11 mouse cellular contexts compared by ENCODE assay signal in the genomic region with DNA sequence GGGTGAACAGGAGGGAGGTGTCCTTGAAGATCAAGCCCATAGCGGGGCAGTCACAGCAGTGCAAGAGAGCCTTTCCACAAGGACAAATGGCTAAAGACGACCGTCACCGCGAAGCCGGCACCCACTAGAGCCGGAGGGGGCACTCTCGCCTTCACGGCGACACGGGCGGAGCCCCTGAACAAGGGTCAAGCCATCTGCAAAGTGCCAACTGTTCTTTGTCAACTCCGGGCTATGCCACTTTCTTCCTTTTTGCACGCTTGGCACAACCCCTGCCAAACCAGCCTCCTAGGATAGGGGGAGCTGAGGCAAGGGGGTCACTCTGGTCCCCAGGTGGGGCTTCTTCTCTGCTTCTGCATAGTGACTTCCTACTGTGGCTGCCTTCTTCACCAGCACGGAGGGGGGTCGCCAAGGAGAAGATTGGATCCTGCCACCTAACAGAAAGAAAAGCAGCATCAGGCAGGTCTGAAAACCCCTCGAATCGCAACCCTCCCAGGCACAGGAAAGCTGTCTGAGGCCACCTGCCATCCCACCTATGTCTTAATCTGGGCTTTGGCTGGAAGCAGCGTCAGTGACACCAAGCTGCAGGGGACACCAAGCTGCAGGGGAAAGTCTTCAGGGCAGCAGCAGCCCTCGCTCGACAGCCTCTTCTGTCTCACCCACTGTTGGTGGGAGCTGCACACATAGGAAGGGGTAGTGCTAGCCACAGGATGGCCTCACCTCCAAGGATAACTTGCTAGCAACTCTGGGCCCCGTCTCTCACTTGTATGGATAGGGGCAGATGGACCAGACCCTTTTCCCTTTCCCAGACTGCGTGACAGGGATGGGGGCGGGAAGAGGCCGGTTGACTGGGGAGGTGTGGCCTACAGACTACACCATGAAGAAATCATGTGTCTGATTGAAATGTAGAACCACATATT. TPM values are rescaled to one million over a fixed set of nuclear protein-coding genes. Genes with fewer than 3 reads are reported as not detected.
DNase-seq lines count a peak whose midpoint lies in the region; ATAC-seq and TF ChIP-seq lines count a peak whose summit lies in the region.
"Had no signal": no experiment of that assay in that cellular context is flagged by ENCODE, and none has a peak within 500 bp of the region (broad histone marks: within the 10 kb centered on the region; RNA-seq: fewer than 3 reads in every experiment).

No protein-coding gene starts in this region.

- no peak overlapping the region for H3K4me3 ChIP-seq in gastrocnemius, adult 2 months
- H3K4me3 ChIP-seq in neural tube, embryonic 12.5 days: no peak overlapping the region
- peak overlapping the region; percentile 82; the same call in 1 of the 2 replicates for H3K4me3 ChIP-seq in limb, embryonic 13.5 days
- no peak overlapping the region for H3K4me3 ChIP-seq in stomach, embryonic 16.5 days (replicated peaks; ENCODE audit: low read length)

- H3K9ac ChIP-seq in neural tube, embryonic 12.5 days: no peak overlapping the region
- H3K9ac ChIP-seq in limb, embryonic 13.5 days: no peak overlapping the region
- no peak overlapping the region for H3K9ac ChIP-seq in stomach, embryonic 16.5 days (ENCODE audit: low read length)
- H3K9ac ChIP-seq: lung, embryonic 14.5 days had no signal

- no peak for DNase-seq in gastrocnemius, adult 2 months
- no peak for DNase-seq in gastrocnemius, postnatal 10 days
- no peak for DNase-seq in neural tube, embryonic 10.5 days (ENCODE audit: extremely low spot score, low spot score)
- no peak for DNase-seq in gastrocnemius, postnatal 25 days
- DNase-seq in gastrocnemius, postnatal 14 days: no peak
- DNase-seq: lung, embryonic 14.5 days had no signal

- no peak for TF ChIP-seq CTCF in gastrocnemius, adult 2 months (IDR thresholded peaks at IDR 0.05)

- H3K27me3 ChIP-seq in neural tube, embryonic 12.5 days (replicated peaks): no peaks in the 10 kb centered on the region
- H3K27me3 ChIP-seq in limb, embryonic 13.5 days: no peaks in the 10 kb centered on the region
- no peaks in the 10 kb centered on the region for H3K27me3 ChIP-seq in stomach, embryonic 16.5 days (ENCODE audit: control insufficient read depth, insufficient read depth, low read length)
- H3K27me3 ChIP-seq: CH12.LX had no signal

- H3K9me3 ChIP-seq in neural tube, embryonic 12.5 days: no peaks in the 10 kb centered on the region
- H3K9me3 ChIP-seq in limb, embryonic 13.5 days: no peaks in the 10 kb centered on the region
- no peaks in the 10 kb centered on the region for H3K9me3 ChIP-seq in stomach, embryonic 16.5 days (replicated peaks; ENCODE audit: control insufficient read depth, low read length)

- WGBS in neural tube, embryonic 12.5 days: 94% methylated on average over 25 of the region's 25 CpGs
- 95% methylated on average over 25 of the region's 25 CpGs for WGBS in limb, embryonic 13.5 days
- WGBS in stomach, embryonic 16.5 days: 94% methylated on average over 24 of the region's 25 CpGs

- intact Hi-C loops in gastrocnemius, adult 2 months (cut with DNase I): no loop called here
- intact Hi-C loops in gastrocnemius, postnatal 14 days (cut with DNase I; ENCODE audit: low total_unique reads): no loop called here

- H3K4me2 ChIP-seq in neural tube, embryonic 12.5 days (replicated peaks): peak overlapping the region; percentile 85
- no peak overlapping the region for H3K4me2 ChIP-seq in limb, embryonic 13.5 days (replicated peaks)
- no peak overlapping the region for H3K4me2 ChIP-seq in stomach, embryonic 16.5 days (ENCODE audit: low read depth, low read length)

- H3K4me1 ChIP-seq in neural tube, embryonic 12.5 days: peaks cover 20% of the 10 kb centered on the region
- H3K4me1 ChIP-seq in limb, embryonic 13.5 days: peaks cover 21% of the 10 kb centered on the region
- peaks cover 17% of the 10 kb centered on the region for H3K4me1 ChIP-seq in stomach, embryonic 16.5 days (ENCODE audit: control insufficient read depth, insufficient read depth, low read length)

- no peak for ATAC-seq in neural tube, embryonic 12.5 days (ENCODE audit: low FRiP score, low read depth)
- no peak for ATAC-seq in limb, embryonic 13.5 days (ENCODE audit: low FRiP score, low read depth)
- no peak for ATAC-seq in stomach, embryonic 16.5 days (ENCODE audit: insufficient read depth, low FRiP score)

- H3K27ac ChIP-seq in gastrocnemius, adult 2 months: peak overlapping the region; percentile 94
- no peak overlapping the region for H3K27ac ChIP-seq in neural tube, embryonic 12.5 days
- no peak overlapping the region for H3K27ac ChIP-seq in limb, embryonic 13.5 days
- H3K27ac ChIP-seq in stomach, embryonic 16.5 days (ENCODE audit: low read length): peak overlapping the region; percentile 29; the same call in 1 of the 2 replicates

- peaks cover 66% of the 10 kb centered on the region for H3K36me3 ChIP-seq in neural tube, embryonic 12.5 days
- peaks cover 65% of the 10 kb centered on the region for H3K36me3 ChIP-seq in limb, embryonic 13.5 days
- H3K36me3 ChIP-seq in stomach, embryonic 16.5 days (ENCODE audit: control insufficient read depth, insufficient read depth, low read length): 0 out of 2 replicates have a peak, but pooled peaks cover 12% of the 10 kb centered on the region

RNA-seq across cellular contexts. Expression of gene Pcyt2, which starts 1.1 kb away (rescaled TPM):
- total RNA-seq in gastrocnemius, adult 2 months (2021): 10 to 100 TPM; 30.6 to 39.2 TPM
- 10 to 100 TPM; 29.7 to 30.9 TPM for total RNA-seq in gastrocnemius, postnatal 10 days (2021)
- polyA plus RNA-seq in neural tube, embryonic 12.5 days (2016; fragmentation: Nextera tagmentation; extraction: Ambion mirVana): 151 and 155 TPM in 2 replicates
- polyA plus RNA-seq in limb, embryonic 13.5 days (2015; fragmentation: Nextera tagmentation; extraction: Ambion mirVana): 150 and 153 TPM in 2 replicates
- 185 and 197 TPM in 2 replicates for polyA plus RNA-seq in stomach, embryonic 16.5 days (2015; fragmentation: Nextera tagmentation; extraction: Ambion mirVana)
- 10 to 100 TPM; 30.7 to 34.7 TPM for total RNA-seq in gastrocnemius, postnatal 25 days (2021)
- total RNA-seq in gastrocnemius, postnatal 14 days (2021): 10 to 100 TPM; 25.7 to 25.8 TPM

RNA-seq across cellular contexts. Expression of gene Sirt7, which starts 6.2 kb away (rescaled TPM):
- 1 to 10 TPM; 4.1 to 4.7 TPM for total RNA-seq in gastrocnemius, adult 2 months (2021)
- 1 to 10 TPM; 6.5 to 9.2 TPM for total RNA-seq in gastrocnemius, postnatal 10 days (2021)
- 46.8 and 56.5 TPM in 2 replicates for polyA plus RNA-seq in neural tube, embryonic 12.5 days (2016; fragmentation: Nextera tagmentation; extraction: Ambion mirVana)
- 25.6 and 28.8 TPM in 2 replicates for polyA plus RNA-seq in limb, embryonic 13.5 days (2015; fragmentation: Nextera tagmentation; extraction: Ambion mirVana)
- polyA plus RNA-seq in stomach, embryonic 16.5 days (2015; fragmentation: Nextera tagmentation; extraction: Ambion mirVana): 36.6 and 37.7 TPM in 2 replicates
- 1 to 10 TPM; 4.3 to 7.2 TPM for total RNA-seq in gastrocnemius, postnatal 25 days (2021)
- total RNA-seq in gastrocnemius, postnatal 14 days (2021): 1 to 10 TPM; 5.2 to 5.4 TPM

RNA-seq across cellular contexts. Expression of gene Npb, which starts 10.6 kb away (rescaled TPM):
- total RNA-seq in gastrocnemius, adult 2 months (2021): under 1 TPM in 1 of 2 experiments, not detected in 1; 0.78 TPM
- not detected for total RNA-seq in gastrocnemius, postnatal 10 days (2021)
- 0.80 and 0.83 TPM in 2 replicates for polyA plus RNA-seq in neural tube, embryonic 12.5 days (2016; fragmentation: Nextera tagmentation; extraction: Ambion mirVana)
- polyA plus RNA-seq in limb, embryonic 13.5 days (2015; fragmentation: Nextera tagmentation; extraction: Ambion mirVana): 2.3 and 2.8 TPM in 2 replicates
- polyA plus RNA-seq in stomach, embryonic 16.5 days (2015; fragmentation: Nextera tagmentation; extraction: Ambion mirVana): 14.9 and 19.1 TPM in 2 replicates
- total RNA-seq in gastrocnemius, postnatal 25 days (2021): not detected
- total RNA-seq in gastrocnemius, postnatal 14 days (2021): not detected
- polyA plus RNA-seq: activated CD4-positive, CD25-positive, alpha-beta regulatory T cell, adult 4 months had no signal

RNA-seq across cellular contexts. Expression of gene Mafg, which starts 14.5 kb away (rescaled TPM):
- total RNA-seq in gastrocnemius, adult 2 months (2021): 10 to 100 TPM; 53.1 to 68.2 TPM
- total RNA-seq in gastrocnemius, postnatal 10 days (2021): 10 to 100 TPM; 27.6 to 39.6 TPM
- polyA plus RNA-seq in neural tube, embryonic 12.5 days (2016; fragmentation: Nextera tagmentation; extraction: Ambion mirVana): 39.7 and 40.4 TPM in 2 replicates
- polyA plus RNA-seq in limb, embryonic 13.5 days (2015; fragmentation: Nextera tagmentation; extraction: Ambion mirVana): 27.0 and 28.9 TPM in 2 replicates
- 19.5 and 22.1 TPM in 2 replicates for polyA plus RNA-seq in stomach, embryonic 16.5 days (2015; fragmentation: Nextera tagmentation; extraction: Ambion mirVana)
- 10 to 100 TPM; 41.8 to 47.1 TPM for total RNA-seq in gastrocnemius, postnatal 25 days (2021)
- 10 to 100 TPM; 29.9 to 33.1 TPM for total RNA-seq in gastrocnemius, postnatal 14 days (2021)

RNA-seq across cellular contexts. Expression of gene Anapc11, which starts 20.7 kb away (rescaled TPM):
- total RNA-seq in gastrocnemius, adult 2 months (2021): 10 to 100 TPM; 45.3 to 58.5 TPM
- 10 to 100 TPM; 60.1 to 67.6 TPM for total RNA-seq in gastrocnemius, postnatal 10 days (2021)
- polyA plus RNA-seq in neural tube, embryonic 12.5 days (2016; fragmentation: Nextera tagmentation; extraction: Ambion mirVana): 162 and 172 TPM in 2 replicates
- polyA plus RNA-seq in limb, embryonic 13.5 days (2015; fragmentation: Nextera tagmentation; extraction: Ambion mirVana): 217 and 222 TPM in 2 replicates
- 176 and 181 TPM in 2 replicates for polyA plus RNA-seq in stomach, embryonic 16.5 days (2015; fragmentation: Nextera tagmentation; extraction: Ambion mirVana)
- 10 to 100 TPM; 50.7 to 51.6 TPM for total RNA-seq in gastrocnemius, postnatal 25 days (2021)
- total RNA-seq in gastrocnemius, postnatal 14 days (2021): 10 to 100 TPM; 54.0 to 55.6 TPM

Comparison
In these comparisons a context has a peak if more than half of its experiments do, and no peak if none do; other contexts are left out.
1. H3K27ac ChIP-seq: peak in gastrocnemius, adult 2 months (single experiment) and stomach, embryonic 16.5 days (single experiment); none in neural tube, embryonic 12.5 days (single experiment) and limb, embryonic 13.5 days (single experiment).